Mouse (Mus musculus) G1E-ER4 (cell line): ENCODE data around the gene Kcnn1. TPM values are rescaled to one million over a fixed set of nuclear protein-coding genes. Genes with fewer than 3 reads are reported as not detected.

Experiments
- GATA1 ChIP-seq: IDR thresholded peaks from one replicate; pipeline ENCODE4 v1.8.0; 2012; ENCODE audit warnings: low read length, inconsistent platforms
- polyA plus RNA-seq: library from polyadenylated mRNA; stranded (reverse); fragments of >175 nt; gene quantifications from 2 replicates; pipeline ENCODE4 v1.2.3, GENCODE M21; 2012

Gene Kcnn1
- polyA plus RNA-seq, 1 experiment, result 0.03 TPM

DNA sequence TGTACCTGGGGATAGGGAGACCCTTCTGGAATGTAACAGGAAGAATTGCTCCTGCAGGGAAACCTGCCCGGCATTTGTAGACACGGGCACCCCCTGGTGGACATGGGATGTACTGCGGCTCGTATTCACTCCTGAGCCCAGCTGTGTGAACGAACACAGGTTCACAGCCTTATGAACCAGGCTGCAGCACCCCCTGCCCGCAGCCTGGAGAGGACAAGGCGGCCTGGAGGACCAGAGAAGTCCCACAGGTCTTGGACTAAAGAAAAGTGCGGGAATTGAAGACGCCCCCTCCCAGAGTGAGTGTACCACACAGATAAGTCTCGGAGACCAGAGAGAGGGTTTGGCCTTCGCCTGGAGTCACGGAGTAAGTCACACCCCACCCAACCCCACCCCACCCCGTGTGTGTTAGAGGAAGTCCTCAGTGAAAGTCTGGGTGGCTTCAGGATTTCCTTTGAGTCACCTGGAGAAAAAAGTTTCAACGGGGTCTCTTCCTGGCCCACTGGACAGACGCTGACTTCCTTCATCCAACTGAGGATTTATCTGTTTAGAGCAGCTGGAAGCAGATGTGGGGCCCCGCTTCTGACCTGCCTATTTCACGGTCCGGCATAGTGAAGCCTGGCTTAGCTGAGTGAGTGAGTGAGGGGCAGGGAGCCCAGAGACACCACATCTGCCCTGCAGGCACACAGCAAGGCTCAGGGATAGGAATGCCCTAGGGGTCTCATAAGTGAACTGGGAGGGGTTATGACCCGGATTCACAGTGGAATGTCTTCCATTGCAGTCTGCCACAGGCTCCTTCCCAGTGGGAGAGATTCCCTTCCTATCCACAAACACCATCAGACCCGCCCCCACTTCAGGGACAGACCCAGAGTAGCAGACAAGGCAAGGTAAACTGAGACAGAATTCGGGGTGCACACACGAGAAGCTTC lies 21.6 kb downstream of the Kcnn1 start:
- TF ChIP-seq GATA1, result no peak

DNA sequence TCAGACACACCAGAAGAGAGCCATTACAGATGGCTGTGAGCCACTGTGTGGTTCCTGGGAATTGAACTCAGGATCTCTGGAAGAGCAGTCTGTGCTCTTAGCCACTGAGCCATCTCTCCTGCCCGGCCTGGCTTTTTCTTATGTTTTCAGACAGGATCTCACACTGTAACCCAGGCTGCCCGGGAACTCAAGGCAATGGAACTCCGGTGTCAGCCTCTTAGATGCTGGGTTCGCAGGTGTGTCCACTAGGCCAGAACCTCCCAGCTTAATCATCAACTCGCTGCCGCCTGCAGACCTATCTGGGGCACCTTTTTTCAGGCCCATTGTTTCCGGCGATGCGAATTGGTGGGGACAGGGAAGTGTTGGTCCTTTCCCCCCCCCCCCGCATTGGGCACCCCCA lies 22.5 kb downstream of the Kcnn1 start:
- TF ChIP-seq GATA1, result no peak

DNA sequence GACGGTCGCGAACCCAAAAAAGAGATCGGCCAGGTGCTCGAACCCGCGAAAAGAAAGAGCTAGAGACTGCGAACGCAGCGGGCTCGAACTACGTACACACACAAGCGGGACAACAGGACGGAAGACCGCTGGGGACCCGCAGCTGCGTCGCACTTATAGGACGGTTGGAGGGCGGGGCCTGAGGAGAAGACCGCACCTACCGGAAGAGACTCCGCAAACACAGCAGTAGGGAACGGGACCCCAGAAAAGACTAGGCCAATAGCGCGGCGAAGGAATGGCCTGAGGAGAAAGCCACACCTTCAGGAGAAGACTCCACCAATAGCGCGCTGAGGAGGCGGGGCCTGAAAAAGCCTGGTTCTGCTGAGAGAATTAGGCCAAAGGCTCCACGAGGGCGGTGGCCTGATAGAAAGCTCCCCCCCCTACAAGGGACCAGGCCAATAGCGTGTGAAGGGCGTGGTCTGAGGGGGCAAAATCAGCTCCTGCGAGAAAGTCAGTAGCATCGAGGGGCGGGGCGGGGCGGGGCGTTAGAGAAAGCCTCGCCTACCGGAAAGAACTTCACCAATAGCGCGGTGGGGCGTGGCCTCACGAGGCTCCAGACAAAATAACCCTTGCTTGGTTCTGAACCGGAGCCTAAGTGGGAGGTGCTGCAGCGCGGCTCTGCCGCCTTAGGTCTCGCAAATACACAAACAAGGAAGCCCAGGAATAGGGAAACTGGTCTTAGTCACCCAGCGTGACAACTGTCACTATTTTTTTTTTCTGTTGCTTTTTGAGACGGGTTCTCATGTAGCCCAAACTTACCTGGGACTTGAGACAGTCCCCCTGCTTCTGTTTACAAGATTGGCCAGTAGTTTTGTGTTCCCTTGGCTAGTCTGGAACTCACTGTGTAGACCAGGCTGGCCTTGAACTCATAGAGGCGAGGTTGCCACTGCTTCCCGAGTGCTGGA lies 23.4 kb downstream of the Kcnn1 start, which contains the start of gene Arrdc2:
Gene Arrdc2, minus strand, starts transcription at position 313 of the 944 bp plus-strand sequence.
- no peak for TF ChIP-seq GATA1

DNA sequence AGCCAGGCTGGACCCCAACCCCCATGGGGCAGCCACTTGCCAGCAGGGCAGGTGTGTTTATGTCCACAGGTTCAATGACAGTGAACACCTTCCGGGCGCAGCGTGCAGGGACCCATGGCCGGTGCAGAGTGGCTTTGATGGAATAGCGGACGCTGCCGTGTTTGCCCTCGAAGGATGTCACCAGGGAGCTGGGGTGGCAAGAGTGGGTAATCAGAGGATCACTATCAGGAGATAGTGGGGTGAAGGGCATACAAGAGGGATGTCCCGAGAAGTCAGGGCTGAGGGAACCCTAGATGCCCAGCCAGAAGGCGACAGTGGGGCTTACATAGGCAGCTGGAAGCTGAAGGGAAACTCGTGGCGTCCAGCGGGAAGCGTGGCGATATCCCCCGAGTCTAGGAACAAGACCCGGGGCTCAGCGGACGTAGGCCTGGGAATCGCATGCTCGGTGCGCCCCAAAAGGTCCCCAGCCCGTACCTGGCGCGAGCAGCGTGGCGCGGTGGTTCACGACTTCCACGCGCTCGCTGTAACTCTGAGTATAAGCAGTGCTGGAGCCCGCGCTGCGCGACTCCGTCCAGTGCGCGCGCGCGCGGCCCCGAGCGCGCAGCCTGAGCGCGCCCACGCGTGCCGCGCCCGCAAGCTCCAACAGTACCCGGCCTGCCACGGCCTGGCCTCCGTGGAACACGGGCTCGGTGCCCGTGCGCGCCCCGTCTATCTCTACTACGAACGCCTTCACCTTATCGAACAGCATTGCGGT lies 24.2 kb downstream of the Kcnn1 start:
- no peak for TF ChIP-seq GATA1

DNA sequence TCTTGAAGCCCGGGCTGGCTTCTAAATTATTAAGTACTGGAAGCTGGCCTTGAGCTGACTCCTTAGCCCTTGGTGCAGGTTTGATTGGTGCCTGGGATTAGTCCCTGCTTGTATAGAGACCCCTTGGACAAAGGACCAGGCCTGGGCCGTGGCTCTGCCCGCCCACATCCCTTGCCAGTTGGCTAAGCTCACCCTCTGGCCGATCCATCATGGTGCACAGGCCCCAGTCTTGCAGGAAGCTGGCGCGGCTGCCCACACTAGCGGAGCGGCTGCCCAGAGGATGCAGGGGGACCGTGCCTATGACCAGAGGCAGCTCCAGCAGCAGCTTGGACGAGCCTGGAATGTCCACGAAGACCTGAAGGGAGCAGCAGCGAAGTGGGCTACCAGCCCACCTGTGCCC lies 26.4 kb downstream of the Kcnn1 start:
- no peak for TF ChIP-seq GATA1

DNA sequence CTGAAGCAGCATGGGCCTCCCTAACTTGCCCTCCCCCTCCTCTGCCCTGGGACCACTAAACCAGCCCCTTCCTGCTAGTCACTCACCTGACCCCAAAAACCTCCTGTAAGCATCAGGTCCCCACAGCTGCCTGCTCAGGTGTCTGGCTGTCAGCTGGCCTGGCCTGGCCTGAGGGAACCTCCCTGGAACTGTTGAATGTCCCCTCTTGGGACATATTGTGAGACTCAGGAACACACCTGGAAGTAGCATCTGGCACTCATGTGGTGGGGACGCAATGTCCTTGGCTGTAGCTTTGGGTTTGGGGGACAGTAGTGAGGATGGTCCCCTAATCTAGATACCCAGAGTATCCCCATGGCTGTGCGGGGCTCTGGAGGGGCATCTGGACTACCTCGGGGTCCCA lies 29.0 kb downstream of the Kcnn1 start:
- TF ChIP-seq GATA1, result no peak

DNA sequence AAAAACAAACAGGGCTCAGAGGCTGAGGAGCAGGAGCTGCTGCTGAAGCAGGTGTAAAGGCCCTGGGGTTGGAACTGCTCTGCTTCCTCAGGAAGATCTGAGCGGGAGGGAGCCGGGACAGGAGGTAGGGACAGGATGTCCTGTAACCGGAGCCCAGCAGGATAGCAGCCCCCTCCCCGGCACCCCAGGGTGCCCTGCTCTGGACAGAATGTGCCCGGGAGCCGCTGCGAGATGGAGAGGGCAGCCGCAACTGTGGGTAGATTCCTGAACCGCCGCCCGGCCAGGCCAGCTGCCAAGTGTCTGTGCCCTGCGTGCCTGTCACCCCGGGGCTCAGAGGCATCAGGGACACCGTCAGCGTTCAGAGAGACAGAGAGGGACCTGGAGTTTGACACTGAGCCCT lies 29.5 kb downstream of the Kcnn1 start:
- TF ChIP-seq GATA1, result no peak

DNA sequence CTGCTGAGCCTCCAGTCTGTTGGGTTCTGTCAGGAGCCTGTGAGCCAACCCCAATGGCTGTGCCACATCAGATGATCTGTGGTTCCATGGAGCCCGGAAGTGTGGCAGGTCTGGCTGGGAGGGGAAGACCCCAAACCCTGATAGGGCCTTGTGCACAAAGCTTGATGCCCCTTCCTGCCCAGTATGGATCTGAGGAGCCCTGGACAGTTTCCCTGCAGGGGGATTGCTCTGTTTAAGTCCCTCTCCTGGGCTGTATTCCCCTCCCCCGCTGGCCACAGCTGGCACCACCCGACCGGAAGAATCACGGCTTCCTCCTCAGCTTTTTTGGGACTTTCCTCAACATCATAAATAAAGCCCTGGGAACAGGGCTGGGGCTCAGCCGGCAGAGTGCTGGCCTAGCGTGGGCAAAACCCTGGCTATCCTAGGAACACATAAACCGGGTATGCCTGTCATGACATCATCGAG lies 30.0 kb downstream of the Kcnn1 start:
- TF ChIP-seq GATA1, result no peak

DNA sequence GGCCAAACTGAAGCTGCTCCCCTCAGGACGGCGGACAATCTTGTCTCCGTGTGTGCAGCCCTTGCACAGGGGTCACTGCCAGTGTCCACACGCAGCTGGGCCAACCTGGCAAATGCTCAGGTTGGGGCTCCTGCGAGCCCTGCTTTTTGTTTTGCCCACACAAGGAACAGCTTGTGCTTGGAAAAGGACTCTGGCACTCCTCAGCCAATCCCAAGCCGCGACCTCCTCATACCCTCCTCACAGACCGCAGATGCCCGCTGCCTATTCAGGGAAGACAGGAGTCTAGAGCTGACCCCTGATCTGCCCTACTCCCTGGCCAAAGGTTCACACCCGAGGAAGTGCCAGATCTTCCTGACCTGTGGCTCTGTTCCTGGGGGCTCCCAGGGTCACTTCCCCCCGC lies 30.7 kb downstream of the Kcnn1 start:
- TF ChIP-seq GATA1, result no peak

DNA sequence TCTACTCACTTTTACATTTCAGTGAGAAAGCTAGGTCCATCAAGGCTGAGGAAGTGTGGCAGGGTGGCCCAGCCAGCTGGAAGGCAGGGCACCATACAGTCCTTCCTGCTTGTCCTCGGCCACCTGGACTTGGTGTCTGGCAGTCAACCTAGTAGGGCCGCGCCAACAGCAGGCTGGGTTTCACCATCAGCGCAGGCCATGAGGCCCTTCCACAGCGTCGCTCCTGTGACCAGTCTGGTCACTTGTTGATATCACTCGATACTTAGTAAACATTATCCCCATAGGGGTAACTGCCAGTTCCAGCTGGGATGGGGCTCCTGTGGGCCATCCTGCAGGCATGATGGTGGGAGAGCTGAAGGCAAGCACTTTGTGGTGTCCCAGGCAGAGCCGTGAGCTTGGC lies 31.5 kb downstream of the Kcnn1 start:
- TF ChIP-seq GATA1, result no peak

DNA sequence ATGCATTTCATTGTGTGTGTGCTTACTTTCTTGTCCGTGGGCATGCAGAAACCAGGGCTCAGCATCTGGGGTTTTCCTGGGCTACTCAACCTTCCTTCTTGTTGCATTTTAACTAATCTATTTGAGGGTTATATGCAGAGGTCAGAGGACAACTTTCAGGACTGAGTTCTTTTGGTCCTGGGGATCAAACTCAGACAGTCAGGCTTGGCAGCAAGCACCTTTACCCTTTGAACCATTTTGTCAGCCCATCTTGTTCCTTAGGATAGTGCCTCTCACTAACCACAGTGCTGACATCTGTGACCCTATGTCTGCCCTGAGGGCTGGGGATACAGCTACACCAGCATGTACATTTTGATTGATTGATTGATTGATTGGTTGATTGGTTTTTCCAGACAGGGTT lies 35.3 kb downstream of the Kcnn1 start:
- TF ChIP-seq GATA1, result no peak

DNA sequence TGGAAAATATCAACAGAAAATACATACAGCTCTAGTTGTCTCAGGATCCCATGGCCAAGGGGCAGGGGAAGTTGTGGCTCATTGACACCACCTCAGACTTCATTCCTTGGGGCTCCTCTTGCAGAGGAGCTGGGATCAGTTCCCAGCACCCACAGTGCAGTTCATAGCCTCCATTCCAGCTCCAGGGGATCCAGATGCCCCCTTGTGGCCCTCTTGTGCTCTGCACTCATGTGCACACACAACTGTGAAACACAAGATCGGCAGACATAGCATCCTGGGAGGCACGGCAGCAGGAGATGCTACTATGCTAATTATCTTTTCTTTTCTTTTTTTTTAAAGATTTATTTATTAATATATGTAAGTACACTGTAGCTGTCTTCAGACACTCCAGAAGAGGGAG lies 36.0 kb downstream of the Kcnn1 start:
- TF ChIP-seq GATA1, result no peak

DNA sequence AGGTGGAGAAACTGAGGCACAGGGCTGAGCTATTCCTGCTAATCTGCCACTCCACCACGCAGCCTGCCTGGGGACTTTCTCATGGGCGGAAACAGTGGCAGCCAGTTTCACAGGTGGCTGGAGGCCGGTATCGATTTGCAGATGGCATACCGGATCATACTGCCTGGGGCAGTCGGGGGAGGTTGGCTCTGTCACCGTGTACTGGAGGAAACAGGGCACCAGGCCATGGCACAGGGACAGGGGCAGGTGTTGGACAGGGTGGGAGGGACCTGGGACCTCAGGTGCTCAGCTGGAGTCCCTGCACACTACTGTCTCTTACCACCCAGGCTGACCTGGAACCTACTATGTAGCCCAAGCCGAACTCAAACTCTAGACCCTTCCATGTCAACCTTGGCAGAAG lies 37.2 kb downstream of the Kcnn1 start:
- no peak for TF ChIP-seq GATA1

DNA sequence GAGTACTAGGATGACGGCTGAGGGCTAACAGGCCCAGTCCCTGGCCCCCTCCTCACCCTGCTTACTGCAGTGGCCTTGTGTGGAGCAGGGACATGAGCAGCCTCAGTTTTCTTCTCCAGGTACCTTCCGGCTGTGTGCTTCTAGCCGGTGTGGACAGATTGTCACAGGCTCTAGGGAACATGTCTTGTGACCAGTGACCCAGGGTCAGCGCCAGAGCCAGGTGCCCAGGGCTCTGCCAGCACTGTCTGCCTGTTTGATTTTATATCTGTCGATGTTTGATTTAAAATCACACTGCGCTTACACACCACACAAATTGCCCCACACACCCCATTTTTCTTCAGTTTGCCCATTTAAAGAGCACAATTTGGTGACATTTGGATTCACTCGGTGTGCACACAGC lies 39.3 kb downstream of the Kcnn1 start:
- no peak for TF ChIP-seq GATA1

DNA sequence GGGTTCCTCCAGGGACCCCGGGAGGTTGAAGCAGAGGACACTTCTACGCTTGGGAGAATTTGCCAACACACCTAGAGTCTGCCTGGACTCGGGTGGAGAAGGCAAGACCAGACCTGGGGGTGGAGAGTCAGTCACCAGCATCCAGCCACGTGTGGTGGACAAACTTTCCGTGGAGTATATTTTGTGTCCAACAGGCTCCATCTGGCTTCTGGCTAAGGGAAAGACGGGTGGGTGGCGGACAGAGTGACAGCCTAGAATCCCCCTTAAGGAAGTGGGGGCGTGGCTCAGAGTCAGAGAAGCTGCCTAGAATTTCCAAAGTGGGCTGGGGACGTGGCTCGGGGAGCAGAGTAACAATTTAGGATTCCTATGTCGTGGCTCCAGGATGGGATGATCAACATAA lies 41.1 kb downstream of the Kcnn1 start:
- no peak for TF ChIP-seq GATA1
